ENCODE assay signal across 12 mouse cellular contexts in the genomic region with DNA sequence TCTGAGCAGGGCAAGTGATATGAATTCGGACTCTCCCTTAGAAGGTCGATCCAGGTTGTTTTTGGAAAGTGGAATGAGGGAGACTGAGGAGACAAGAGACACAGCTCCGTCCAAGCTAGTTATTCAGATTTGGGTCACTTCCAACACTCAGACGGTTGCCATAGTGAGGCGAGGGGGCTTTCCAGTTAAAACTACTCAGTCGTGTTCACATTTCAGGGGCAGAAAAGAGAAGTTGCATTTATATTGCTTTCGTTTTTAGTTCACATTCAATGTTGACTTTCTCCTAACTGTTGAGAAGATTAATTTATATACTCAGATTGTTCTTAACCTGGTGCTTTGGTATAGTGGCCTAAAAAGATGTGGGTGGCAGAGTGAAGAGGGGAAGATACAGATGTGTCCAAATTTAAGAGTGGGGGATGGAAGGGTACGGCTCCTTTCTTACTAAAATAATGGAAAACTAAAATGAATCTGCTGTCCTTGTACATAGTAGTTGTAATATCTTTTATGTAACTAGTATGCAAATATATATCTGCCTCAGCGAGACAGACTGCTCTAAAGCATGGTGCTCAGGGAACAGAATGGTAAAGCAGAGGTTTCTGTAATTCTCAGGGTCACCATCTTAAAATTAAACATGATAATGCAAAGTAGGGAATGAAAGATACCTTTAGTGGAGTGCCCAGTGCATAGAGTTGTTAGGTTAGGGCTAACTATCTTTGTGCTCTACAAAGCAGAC. TPM values are rescaled to one million over a fixed set of nuclear protein-coding genes. Genes with fewer than 3 reads are reported as not detected.
A peak's percentile ranks its signal among the peaks of the same experiment; 100 is the strongest.
DNase-seq lines count a peak whose midpoint lies in the region; ATAC-seq lines count a peak whose summit lies in the region.
"Had no signal": no experiment of that assay in that cellular context is flagged by ENCODE, and none has a peak within 500 bp of the region (broad histone marks: within the 10 kb centered on the region; RNA-seq: fewer than 3 reads in every experiment).

No protein-coding gene starts in this region.

- ATAC-seq in forebrain, embryonic 11.5 days (replicated peaks; ENCODE audit: low FRiP score): no peak
- ATAC-seq in forebrain, embryonic 12.5 days (ENCODE audit: low FRiP score): no peak
- ATAC-seq in erythroblast, adult 5-6 weeks (replicated peaks; ENCODE audit: low FRiP score, poor library complexity, severe bottlenecking): no peak
- ATAC-seq: lung, postnatal 0 days had no signal

- H3K36me3 ChIP-seq in forebrain, embryonic 11.5 days (ENCODE audit: control insufficient read depth, insufficient read depth, low read length): no peaks in the 10 kb centered on the region
- H3K36me3 ChIP-seq in forebrain, embryonic 12.5 days (replicated peaks): no peaks in the 10 kb centered on the region
- H3K36me3 ChIP-seq: limb, embryonic 13.5 days had no signal

- no peak overlapping the region for H3K4me2 ChIP-seq in forebrain, embryonic 11.5 days (ENCODE audit: low read depth, low read length, severe bottlenecking)
- H3K4me2 ChIP-seq in forebrain, embryonic 12.5 days: no peak overlapping the region
- H3K4me2 ChIP-seq: limb, embryonic 13.5 days had no signal

- 82% methylated on average over 9 of the region's 9 CpGs for WGBS in forebrain, embryonic 11.5 days
- WGBS in forebrain, embryonic 12.5 days: 80% methylated on average over 9 of the region's 9 CpGs

- no peak overlapping the region for H3K4me3 ChIP-seq in forebrain, embryonic 11.5 days (ENCODE audit: low read depth, low read length)
- H3K4me3 ChIP-seq in forebrain, embryonic 12.5 days (replicated peaks): no peak overlapping the region
- H3K4me3 ChIP-seq: limb, embryonic 13.5 days had no signal

- no peaks in the 10 kb centered on the region for H3K27me3 ChIP-seq in forebrain, embryonic 11.5 days (ENCODE audit: control insufficient read depth, insufficient read depth, low read length)
- H3K27me3 ChIP-seq in forebrain, embryonic 12.5 days: no peaks in the 10 kb centered on the region; the same call in 1 of the 2 replicates
- H3K27me3 ChIP-seq: limb, embryonic 13.5 days had no signal

- no peak overlapping the region for H3K27ac ChIP-seq in forebrain, embryonic 11.5 days (ENCODE audit: low read depth, low read length)
- H3K27ac ChIP-seq in forebrain, embryonic 12.5 days: no peak overlapping the region
- H3K27ac ChIP-seq: limb, embryonic 13.5 days had no signal

- peak; percentile 42 for DNase-seq in forebrain, embryonic 11.5 days (ENCODE audit: low spot score)
- DNase-seq in lung, postnatal 25 days (ENCODE audit: low spot score): peak; percentile 26
- DNase-seq in lung, postnatal 14 days: no peak
- DNase-seq in brain, embryonic 18.5 days (ENCODE audit: low read depth, low spot score): peak; percentile 24
- DNase-seq in retina, embryonic 14.5 days (ENCODE audit: low spot score): peak; percentile 24
- no peak for DNase-seq in thymus, postnatal 36 days

- H3K4me1 ChIP-seq in forebrain, embryonic 11.5 days (replicated peaks; ENCODE audit: control insufficient read depth, insufficient read depth, low read length): peaks cover 3% of the 10 kb centered on the region; the same call in 1 of the 2 replicates
- peaks cover 10% of the 10 kb centered on the region for H3K4me1 ChIP-seq in forebrain, embryonic 12.5 days

- H3K9me3 ChIP-seq in forebrain, embryonic 11.5 days (ENCODE audit: control insufficient read depth, low read length): no peaks in the 10 kb centered on the region
- no peaks in the 10 kb centered on the region for H3K9me3 ChIP-seq in forebrain, embryonic 12.5 days
- H3K9me3 ChIP-seq: limb, embryonic 13.5 days had no signal

- no peak overlapping the region for H3K9ac ChIP-seq in forebrain, embryonic 11.5 days (ENCODE audit: low read length)
- H3K9ac ChIP-seq in forebrain, embryonic 12.5 days: no peak overlapping the region
- H3K9ac ChIP-seq: limb, embryonic 13.5 days had no signal

RNA-seq across cellular contexts. Expression of a gene that starts 49.9 kb away (rescaled TPM):
- polyA plus RNA-seq in forebrain, embryonic 11.5 days (2014; fragmentation: Nextera tagmentation; extraction: Ambion mirVana): not detected in 2 replicates
- polyA plus RNA-seq in forebrain, embryonic 12.5 days (2016; fragmentation: Nextera tagmentation; extraction: Ambion mirVana): 0.27 TPM in 1 of 2 replicates, not detected in the other
- 4.8 TPM in 1 of 2 replicates, not detected in the other for total RNA-seq in erythroblast, adult 5-6 weeks (2015; ENCODE audit: low replicate concordance)
- total RNA-seq in erythroblast, adult 5-6 weeks (2017; ENCODE audit: low replicate concordance): not detected in 2 replicates
- polyA plus RNA-seq: heart, embryonic 14.5 days; large intestine, adult 2 months; limb, embryonic 13.5 days; lung, postnatal 0 days had no signal

Comparison
In these comparisons a context has a peak if more than half of its experiments do, and no peak if none do; other contexts are left out.
1. DNase-seq: peak in forebrain, embryonic 11.5 days (single experiment), lung, postnatal 25 days (single experiment), brain, embryonic 18.5 days (single experiment) and retina, embryonic 14.5 days (single experiment); none in lung, postnatal 14 days (single experiment) and thymus, postnatal 36 days (0 of 2).